Mouse (Mus musculus): ENCODE data around the gene Cd55b. TPM values are rescaled to one million over a fixed set of nuclear protein-coding genes. Genes with fewer than 3 reads are reported as not detected.
A peak's percentile ranks its signal among the peaks of the same experiment; 100 is the strongest.
"Not testable (repeated sequence)": the region's sequence is repeated elsewhere in the genome, so short reads cannot be mapped to it uniquely, and the experiment has no call there.

The Cd55b gene
- 0.13 TPM in 1 of 2 replicates, not detected in the other for polyA plus RNA-seq (2015; fragmentation: Nextera tagmentation; extraction: Ambion mirVana)

DNA sequence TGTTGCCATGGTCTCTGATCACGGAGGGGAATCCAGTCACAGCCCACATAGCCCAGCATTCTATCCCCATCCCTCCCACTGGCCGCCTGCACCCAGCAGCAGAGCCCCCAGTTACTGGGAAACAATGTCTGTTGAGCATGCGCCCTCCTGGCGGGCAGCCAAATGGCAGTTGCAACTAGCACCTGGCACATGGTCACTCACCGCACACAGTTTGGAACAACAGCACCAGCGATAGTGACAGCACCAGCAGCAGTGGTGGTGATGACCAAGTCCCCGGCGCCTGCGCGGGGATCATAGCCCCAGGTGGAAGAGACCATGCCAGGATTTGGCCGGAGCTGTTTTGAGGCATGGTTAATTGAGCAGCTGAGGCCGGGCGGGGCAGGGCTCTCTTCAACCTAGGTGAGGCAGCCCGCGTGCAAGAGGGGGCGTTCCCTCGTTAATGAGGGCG is at the start of gene Cd55b:
Gene Cd55b (minus strand): TSS at position 346 of the 448 bp plus-strand sequence.
- 38% methylated on average over 18 of the region's 18 CpGs for WGBS
- no peak within 1 kb of the TSS for H3K9ac ChIP-seq (ENCODE audit: low read length)
- H3K27ac ChIP-seq (ENCODE audit: low read length): no peak within 1 kb of the TSS
- H3K4me2 ChIP-seq (ENCODE audit: low read depth, low read length): peak within 1 kb of the TSS; percentile 33; the same call in 1 of the 2 replicates
- no peaks in the 10 kb centered on the region for H3K36me3 ChIP-seq (ENCODE audit: control insufficient read depth, insufficient read depth)
- no peak for ATAC-seq (replicated peaks; ENCODE audit: extremely low read depth, insufficient read depth, low FRiP score)
- no peak within 1 kb of the TSS for H3K4me3 ChIP-seq (ENCODE audit: low read length)
- H3K9me3 ChIP-seq (replicated peaks; ENCODE audit: control insufficient read depth, low read length): no peaks in the 10 kb centered on the region
- peaks cover 5% of the 10 kb centered on the region; the same call in 1 of the 2 replicates for H3K4me1 ChIP-seq (ENCODE audit: control insufficient read depth, insufficient read depth, low read length)
- H3K27me3 ChIP-seq (ENCODE audit: control insufficient read depth, insufficient read depth, low read length): no peaks in the 10 kb centered on the region

DNA sequence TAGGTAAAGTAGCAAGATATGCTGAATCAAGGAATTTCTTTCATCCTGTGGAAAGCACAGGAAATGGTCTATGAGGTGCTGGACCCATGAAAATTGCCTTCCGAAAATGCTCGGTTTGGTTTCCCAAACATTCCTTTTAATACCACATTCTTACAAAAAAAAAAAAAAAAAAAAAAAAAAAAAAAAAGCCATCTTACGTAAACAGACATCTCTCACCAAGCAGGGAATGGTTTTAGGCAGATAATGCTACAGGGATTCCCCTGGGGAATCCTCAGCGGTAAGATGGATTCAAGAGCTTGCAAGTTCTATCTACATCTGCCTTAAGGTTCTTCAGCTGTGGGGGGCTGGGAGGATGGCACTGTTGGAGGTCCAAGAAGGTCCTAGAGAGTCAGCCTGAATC is 47.3 kb upstream of the Cd55b start:
- WGBS: 75% methylated on average over 4 of the region's 4 CpGs

DNA sequence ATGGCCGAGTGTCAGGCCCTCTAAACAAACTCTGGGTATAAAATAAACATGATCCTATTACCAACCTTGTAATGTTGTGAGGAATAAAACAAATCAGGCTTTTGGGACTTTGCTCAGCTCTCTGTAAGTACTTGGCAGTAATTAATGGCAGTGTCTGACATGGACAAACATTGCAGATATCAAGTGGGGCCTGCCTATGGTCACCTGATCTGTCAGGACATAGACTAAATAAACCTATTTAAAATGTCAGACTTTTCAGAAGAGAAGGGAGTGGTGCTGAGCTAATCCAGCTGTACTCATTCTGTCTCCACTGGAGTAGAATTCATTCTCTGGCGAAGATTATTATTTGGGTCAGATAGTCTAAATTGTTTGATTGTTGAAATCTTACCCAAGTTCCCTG is 44.6 kb upstream of the Cd55b start:
- Histone ChIP-seq H3K27ac (ENCODE audit: low read length) (no peak overlapping the region), H3K9me3 (replicated peaks; ENCODE audit: control insufficient read depth, low read length) (no peaks in the 10 kb centered on the region), H3K4me1 (ENCODE audit: control insufficient read depth, insufficient read depth, low read length) (no peaks in the 10 kb centered on the region), H3K9ac (ENCODE audit: low read length) (no peak overlapping the region), H3K4me3 (ENCODE audit: low read length) (no peak overlapping the region), H3K4me2 (ENCODE audit: low read depth, low read length) (no peak overlapping the region), H3K36me3 (ENCODE audit: control insufficient read depth, insufficient read depth) (no peaks in the 10 kb centered on the region), H3K27me3 (ENCODE audit: control insufficient read depth, insufficient read depth, low read length) (0 out of 2 replicates have a peak, but pooled peaks cover 2% of the 10 kb centered on the region)
- ATAC-seq (replicated peaks; ENCODE audit: extremely low read depth, insufficient read depth, low FRiP score): 0 out of 2 replicates have a peak, but pooled peaks have one; percentile 21
- 59% methylated on average over 2 of the region's 2 CpGs for whole genome bisulfite sequencing

More for the DNA sequence above, 47.3 kb upstream of the Cd55b start:
- Histone ChIP-seq H3K4me2 (ENCODE audit: low read depth, low read length) (no peak overlapping the region), H3K4me1 (ENCODE audit: control insufficient read depth, insufficient read depth, low read length) (no peaks in the 10 kb centered on the region), H3K27me3 (ENCODE audit: control insufficient read depth, insufficient read depth, low read length) (no peaks in the 10 kb centered on the region), H3K9me3 (replicated peaks; ENCODE audit: control insufficient read depth, low read length) (no peaks in the 10 kb centered on the region), H3K9ac (ENCODE audit: low read length) (no peak overlapping the region), H3K36me3 (ENCODE audit: control insufficient read depth, insufficient read depth) (no peaks in the 10 kb centered on the region), H3K27ac (ENCODE audit: low read length) (no peak overlapping the region), H3K4me3 (ENCODE audit: low read length) (no peak overlapping the region)
- ATAC-seq (replicated peaks; ENCODE audit: extremely low read depth, insufficient read depth, low FRiP score): no peak

DNA sequence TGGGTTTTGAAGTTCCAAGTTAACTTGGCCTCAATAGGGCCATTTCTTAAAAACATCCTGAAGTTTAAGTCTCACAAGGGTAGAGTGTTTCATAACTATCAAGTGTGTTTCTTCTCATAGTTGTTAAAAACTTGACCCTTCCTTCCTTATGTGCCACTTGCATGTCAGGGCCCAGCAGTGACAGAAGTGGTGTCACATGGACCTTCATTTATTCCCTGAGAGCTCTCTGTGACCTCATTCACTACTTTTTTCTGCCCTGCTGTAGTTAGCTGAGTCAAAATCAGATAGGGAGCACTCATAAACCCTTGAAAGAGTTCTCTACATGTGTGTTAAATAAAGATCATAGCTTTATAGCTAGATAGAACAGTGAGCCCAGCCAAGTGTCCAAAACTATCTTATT is 41.4 kb upstream of the Cd55b start:
- no peak overlapping the region for H3K9ac ChIP-seq (ENCODE audit: low read length)
- no peak for ATAC-seq (replicated peaks; ENCODE audit: extremely low read depth, insufficient read depth, low FRiP score)

DNA sequence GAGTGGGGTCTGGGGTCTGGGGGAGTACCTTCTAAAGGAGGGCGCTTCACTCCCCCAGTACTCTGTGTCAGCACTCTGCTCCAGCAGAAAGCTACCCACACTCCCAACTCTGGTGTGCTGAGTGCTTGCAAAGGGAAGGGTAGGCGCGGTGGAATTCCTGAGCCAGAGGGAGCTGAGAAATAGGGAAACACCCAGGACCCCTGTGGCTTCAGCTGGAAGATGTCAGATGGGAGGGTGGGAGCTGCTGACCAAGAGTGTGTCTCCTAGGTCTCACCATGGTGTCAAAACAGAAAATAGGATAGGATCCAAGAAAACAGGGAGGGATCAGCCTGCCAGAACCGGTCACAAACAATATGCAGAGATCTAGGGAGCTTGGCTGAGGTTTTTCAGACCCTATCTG is 40.1 kb upstream of the Cd55b start:
- H3K9ac ChIP-seq (ENCODE audit: low read length): peak overlapping the region; percentile 74
- peak overlapping the region; percentile 71 for H3K4me3 ChIP-seq (ENCODE audit: low read length)
- H3K36me3 ChIP-seq (ENCODE audit: control insufficient read depth, insufficient read depth): no peaks in the 10 kb centered on the region
- H3K27me3 ChIP-seq (ENCODE audit: control insufficient read depth, insufficient read depth, low read length): 0 out of 2 replicates have a peak, but pooled peaks cover 2% of the 10 kb centered on the region
- H3K27ac ChIP-seq (ENCODE audit: low read length): no peak overlapping the region
- H3K4me1 ChIP-seq (ENCODE audit: control insufficient read depth, insufficient read depth, low read length): no peaks in the 10 kb centered on the region
- H3K4me2 ChIP-seq (ENCODE audit: low read depth, low read length): peak overlapping the region; percentile 80
- WGBS: 7% methylated on average over 4 of the region's 4 CpGs
- ATAC-seq (replicated peaks; ENCODE audit: extremely low read depth, insufficient read depth, low FRiP score): peak; percentile 37
- H3K9me3 ChIP-seq (replicated peaks; ENCODE audit: control insufficient read depth, low read length): no peaks in the 10 kb centered on the region

More for the DNA sequence above, 41.4 kb upstream of the Cd55b start:
- H3K4me3 ChIP-seq (ENCODE audit: low read length): no peak overlapping the region
- 0 out of 2 replicates have a peak, but pooled peaks cover 2% of the 10 kb centered on the region for H3K27me3 ChIP-seq (ENCODE audit: control insufficient read depth, insufficient read depth, low read length)
- H3K9me3 ChIP-seq (replicated peaks; ENCODE audit: control insufficient read depth, low read length): no peaks in the 10 kb centered on the region
- no peak overlapping the region for H3K4me2 ChIP-seq (ENCODE audit: low read depth, low read length)
- H3K36me3 ChIP-seq (ENCODE audit: control insufficient read depth, insufficient read depth): no peaks in the 10 kb centered on the region
- H3K27ac ChIP-seq (ENCODE audit: low read length): no peak overlapping the region
- no peaks in the 10 kb centered on the region for H3K4me1 ChIP-seq (ENCODE audit: control insufficient read depth, insufficient read depth, low read length)

DNA sequence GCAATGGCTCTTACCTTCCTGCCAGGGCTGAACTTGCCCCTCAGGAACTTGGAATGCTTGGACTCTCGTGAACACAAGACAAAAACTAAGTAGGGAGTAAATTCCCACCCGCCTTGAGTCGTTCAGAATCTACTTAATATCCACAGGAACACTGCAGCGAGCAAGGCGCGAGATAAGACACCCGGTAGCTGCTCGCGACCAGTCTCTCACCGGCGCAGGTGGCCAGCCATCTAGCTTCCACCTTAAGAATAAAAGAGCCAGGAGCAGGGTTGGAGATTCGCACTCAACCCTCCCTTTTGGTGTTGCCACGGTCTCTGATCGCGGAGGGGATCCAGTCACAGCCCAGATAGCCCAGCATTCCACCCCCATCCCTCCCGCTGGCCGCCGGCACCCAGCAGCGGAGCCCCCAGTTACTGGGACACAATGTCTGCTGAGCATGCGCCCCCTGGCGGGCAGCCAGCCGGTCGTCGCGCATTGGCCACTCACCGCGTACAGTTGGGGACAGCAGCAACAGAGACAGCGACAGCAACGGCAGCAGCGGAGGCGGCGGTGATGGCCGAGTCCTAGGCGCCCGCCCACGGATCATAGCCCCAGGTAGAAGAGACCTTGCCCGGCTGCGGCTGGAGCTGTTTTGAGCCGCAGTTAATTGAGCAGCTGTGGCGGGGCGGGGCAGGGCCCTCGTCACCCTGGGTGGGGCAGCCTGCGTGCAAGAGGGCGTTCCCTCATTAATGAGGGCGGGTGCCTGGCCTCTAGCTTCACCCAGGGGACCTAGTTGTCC is 39.5 kb upstream of the Cd55b start, which contains the start of gene Cd55:
Gene Cd55 (minus strand): TSS at position 661 of the 778 bp plus-strand sequence.
- under 1% methylated on average over 45 of the region's 45 CpGs for WGBS
- Histone ChIP-seq H3K9me3 (replicated peaks; ENCODE audit: control insufficient read depth, low read length) (no peaks in the 10 kb centered on the region), H3K27me3 (ENCODE audit: control insufficient read depth, insufficient read depth, low read length) (0 out of 2 replicates have a peak, but pooled peaks cover 2% of the 10 kb centered on the region), H3K4me1 (ENCODE audit: control insufficient read depth, insufficient read depth, low read length) (no peaks in the 10 kb centered on the region), H3K4me3 (ENCODE audit: low read length) (peak within 1 kb of the TSS; percentile 71), H3K4me2 (ENCODE audit: low read depth, low read length) (peak within 1 kb of the TSS; percentile 80), H3K9ac (ENCODE audit: low read length) (peak within 1 kb of the TSS; percentile 74), H3K36me3 (ENCODE audit: control insufficient read depth, insufficient read depth) (no peaks in the 10 kb centered on the region), H3K27ac (ENCODE audit: low read length) (peak within 1 kb of the TSS; percentile 25; the same call in 1 of the 2 replicates)
- ATAC-seq (replicated peaks; ENCODE audit: extremely low read depth, insufficient read depth, low FRiP score): peak; percentile 90

DNA sequence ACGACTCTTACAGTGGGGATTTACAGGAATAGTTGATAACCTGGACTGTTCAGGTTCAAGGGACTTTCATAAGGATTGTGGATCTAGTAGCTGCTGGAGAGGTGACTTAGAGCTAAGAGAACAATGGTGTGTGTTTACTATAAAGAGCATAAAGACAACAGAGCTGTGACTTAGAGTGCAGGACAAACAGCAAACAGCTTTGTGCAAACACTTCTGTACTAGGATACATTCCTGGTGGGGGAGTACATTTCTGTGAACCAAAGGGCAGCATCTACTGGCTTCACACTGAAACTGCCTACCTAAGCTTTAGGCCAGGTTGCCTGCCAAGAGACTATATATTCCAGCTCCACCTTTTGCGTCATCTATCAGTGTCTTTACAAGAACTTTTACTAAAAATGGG is 32.3 kb upstream of the Cd55b start:
- Histone ChIP-seq H3K9ac (ENCODE audit: low read length) (no peak overlapping the region), H3K9me3 (replicated peaks; ENCODE audit: control insufficient read depth, low read length) (no peaks in the 10 kb centered on the region), H3K4me1 (ENCODE audit: control insufficient read depth, insufficient read depth, low read length) (no peaks in the 10 kb centered on the region), H3K36me3 (ENCODE audit: control insufficient read depth, insufficient read depth) (no peaks in the 10 kb centered on the region), H3K4me3 (ENCODE audit: low read length) (no peak overlapping the region), H3K4me2 (ENCODE audit: low read depth, low read length) (no peak overlapping the region), H3K27me3 (ENCODE audit: control insufficient read depth, insufficient read depth, low read length) (no peaks in the 10 kb centered on the region), H3K27ac (ENCODE audit: low read length) (no peak overlapping the region)
- no peak for ATAC-seq (replicated peaks; ENCODE audit: extremely low read depth, insufficient read depth, low FRiP score)
- whole genome bisulfite sequencing: 84% methylated on average over 2 of the region's 2 CpGs

DNA sequence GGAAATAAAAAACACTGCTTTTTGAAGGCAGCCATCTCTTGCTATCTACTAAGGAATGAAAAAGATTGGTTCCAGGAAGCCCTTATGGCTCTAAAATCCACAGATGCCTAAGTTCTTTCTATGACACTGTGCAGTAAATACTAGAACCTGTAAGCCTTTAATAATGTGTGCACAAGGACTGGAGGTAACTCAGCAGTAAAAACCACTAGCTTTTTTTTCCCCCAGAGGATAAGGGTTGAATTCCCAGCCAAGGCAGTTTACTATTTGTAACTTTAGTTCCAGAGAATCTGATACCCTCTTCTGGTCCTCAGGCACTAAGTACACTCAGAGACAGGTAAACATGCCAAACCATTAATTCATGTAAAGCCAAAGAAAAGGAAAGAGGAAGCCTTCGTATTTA is 20.1 kb upstream of the Cd55b start:
- not testable (repeated sequence) for H3K4me3 ChIP-seq (ENCODE audit: low read length); H3K9me3 ChIP-seq (replicated peaks; ENCODE audit: control insufficient read depth, low read length); H3K36me3 ChIP-seq (ENCODE audit: control insufficient read depth, insufficient read depth); H3K27ac ChIP-seq (ENCODE audit: low read length); H3K9ac ChIP-seq (ENCODE audit: low read length); H3K4me2 ChIP-seq (ENCODE audit: low read depth, low read length); H3K4me1 ChIP-seq (ENCODE audit: control insufficient read depth, insufficient read depth, low read length); ATAC-seq (replicated peaks; ENCODE audit: extremely low read depth, insufficient read depth, low FRiP score); H3K27me3 ChIP-seq (ENCODE audit: control insufficient read depth, insufficient read depth, low read length)
- 63% methylated on average over 1 of the region's 1 CpGs for WGBS

DNA sequence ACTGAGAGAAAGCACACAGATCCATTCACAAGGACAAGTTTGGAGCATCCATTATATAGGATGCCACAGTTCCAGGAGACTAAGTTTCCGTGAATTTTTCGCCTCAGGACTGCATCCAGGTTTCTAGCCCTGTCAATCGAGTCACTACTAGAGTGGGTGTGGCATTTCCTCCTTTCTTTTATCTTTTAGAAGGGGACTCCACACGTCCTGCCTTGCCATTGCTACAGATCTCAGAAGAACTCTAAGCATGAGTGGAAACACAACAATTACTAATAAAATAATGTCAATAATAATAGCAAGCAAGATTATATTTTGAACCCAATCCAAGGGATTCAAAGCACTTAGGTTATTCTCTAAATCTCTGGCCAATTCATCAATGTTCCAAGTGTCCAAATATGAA is 8.1 kb upstream of the Cd55b start:
- H3K36me3 ChIP-seq (ENCODE audit: control insufficient read depth, insufficient read depth): no peaks in the 10 kb centered on the region
- no peaks in the 10 kb centered on the region for H3K27me3 ChIP-seq (ENCODE audit: control insufficient read depth, insufficient read depth, low read length)
- no peak for ATAC-seq (replicated peaks; ENCODE audit: extremely low read depth, insufficient read depth, low FRiP score)
- no peak overlapping the region for H3K4me3 ChIP-seq (ENCODE audit: low read length)
- H3K4me1 ChIP-seq (ENCODE audit: control insufficient read depth, insufficient read depth, low read length): no peaks in the 10 kb centered on the region
- 77% methylated on average over 4 of the region's 4 CpGs for WGBS
- no peak overlapping the region for H3K27ac ChIP-seq (ENCODE audit: low read length)
- no peak overlapping the region for H3K4me2 ChIP-seq (ENCODE audit: low read depth, low read length)
- peaks cover 2% of the 10 kb centered on the region; the same call in 1 of the 2 replicates for H3K9me3 ChIP-seq (replicated peaks; ENCODE audit: control insufficient read depth, low read length)
- H3K9ac ChIP-seq (ENCODE audit: low read length): no peak overlapping the region
